In the genomic region with DNA sequence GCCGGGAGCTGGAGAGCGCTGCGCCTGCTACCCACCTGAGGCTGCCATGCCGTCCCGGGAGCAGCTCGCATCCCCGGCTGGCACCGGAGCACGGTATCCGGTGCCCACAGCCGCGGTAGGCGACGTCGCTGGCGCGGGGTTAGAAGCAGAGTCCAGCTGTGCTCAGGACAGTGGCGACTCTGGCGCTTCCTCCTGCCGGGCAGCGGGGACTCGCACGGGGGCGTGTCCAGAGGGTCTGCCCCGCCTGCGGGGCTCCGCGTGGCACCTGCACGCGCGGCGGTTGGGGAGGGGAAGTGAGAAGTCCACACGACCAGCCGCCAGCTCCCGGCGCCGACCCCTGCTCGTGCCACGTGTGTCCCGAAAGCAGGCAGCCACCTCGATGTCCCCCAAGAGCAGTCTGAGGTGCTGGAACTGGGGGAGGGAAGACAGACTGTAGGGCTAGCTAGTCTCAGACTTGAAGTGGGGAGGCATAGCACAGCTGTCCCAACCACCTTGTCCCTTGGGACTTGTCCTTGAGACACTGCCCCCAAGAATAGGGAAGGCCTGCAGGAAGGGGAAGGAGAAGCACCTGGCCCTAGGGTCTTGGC, we compare ENCODE assay signal across 8 mouse cellular contexts. TPM values are rescaled to one million over a fixed set of nuclear protein-coding genes. Genes with fewer than 3 reads are reported as not detected.
DNase-seq lines count a peak whose midpoint lies in the region; ATAC-seq and TF ChIP-seq lines count a peak whose summit lies in the region.

Pik3ap1 (minus strand) TSS at position 181 of the 587 bp plus-strand sequence.

- no peak for TF ChIP-seq EP300 in heart, adult 2 months (IDR thresholded peaks at IDR 0.05; ENCODE audit: insufficient read depth, low read depth, low read length)

- peaks cover 2% of the 10 kb centered on the region; the same call in 1 of the 2 replicates for H3K4me1 ChIP-seq in brown adipose tissue, adult 24 weeks (ENCODE audit: control insufficient read depth, insufficient read depth, insufficient read length, low read length)
- peaks cover 3% of the 10 kb centered on the region for H3K4me1 ChIP-seq in heart, adult 2 months (ENCODE audit: control insufficient read depth, insufficient read depth, low read length)
- H3K4me1 ChIP-seq in kidney, adult 2 months (ENCODE audit: control insufficient read depth, insufficient read depth, low read length) = no peaks in the 10 kb centered on the region
- peaks cover 15% of the 10 kb centered on the region for H3K4me1 ChIP-seq in lung, embryonic 16.5 days (replicated peaks; ENCODE audit: control insufficient read depth, insufficient read depth, low read length)

- WGBS in heart, adult 2 months = under 1% methylated on average over 41 of the region's 41 CpGs
- under 1% methylated on average over 41 of the region's 41 CpGs for WGBS in kidney, adult 2 months
- under 1% methylated on average over 41 of the region's 41 CpGs for WGBS in lung, embryonic 16.5 days

- no peak for TF ChIP-seq CTCF in heart, adult 2 months (IDR thresholded peaks at IDR 0.05)
- no peak for TF ChIP-seq CTCF in kidney, adult 2 months (conservative IDR thresholded peaks at IDR 0.05; ENCODE audit: insufficient read depth, insufficient read length, low read depth, low read length)

- H3K27me3 ChIP-seq in heart, adult 2 months (ENCODE audit: control insufficient read depth, insufficient read depth, low read length) = peaks cover 7% of the 10 kb centered on the region; the same call in 1 of the 2 replicates
- no peaks in the 10 kb centered on the region for H3K27me3 ChIP-seq in kidney, adult 2 months (replicated peaks; ENCODE audit: control insufficient read depth, insufficient read depth, low read length)
- H3K27me3 ChIP-seq in lung, embryonic 16.5 days (ENCODE audit: control insufficient read depth, insufficient read depth, low read depth, low read length) = no peaks in the 10 kb centered on the region; the same call in 1 of the 2 replicates

- no peak within 1 kb of the TSS; the same call in 1 of the 2 replicates for H3K27ac ChIP-seq in brown adipose tissue, adult 24 weeks (replicated peaks; ENCODE audit: low read depth, low read length)
- peak within 1 kb of the TSS; percentile 40 for H3K27ac ChIP-seq in heart, adult 2 months
- no peak within 1 kb of the TSS for H3K27ac ChIP-seq in kidney, adult 2 months (ENCODE audit: insufficient read depth, low read depth, low read length)
- H3K27ac ChIP-seq in lung, embryonic 16.5 days (ENCODE audit: low read length) = no peak within 1 kb of the TSS

- DNase-seq in ovary, adult 18-20 months (ENCODE audit: low spot score) = peak; percentile 20
- no peak for DNase-seq in ovary, postnatal 10 days (ENCODE audit: low spot score)
- DNase-seq in heart, adult 2 months = peak; percentile 61 to 72
- DNase-seq in kidney, adult 2 months = peak; percentile 31
- no peak for DNase-seq in cerebellum, adult 9-10 months

- no peaks in the 10 kb centered on the region for H3K79me2 ChIP-seq in heart, adult 2 months (replicated peaks; ENCODE audit: control insufficient read depth, insufficient read depth, low read length)

- intact Hi-C loops in heart, adult 2 months (cut with DNase I) = loop anchor here (5.0 kb wide), 1 partner anchor 68 kb away; no protein-coding TSS in a partner anchor

- peak within 1 kb of the TSS; percentile 50 for H3K4me3 ChIP-seq in brown adipose tissue, adult 24 weeks (ENCODE audit: insufficient read depth, low read depth, low read length)
- peak within 1 kb of the TSS; percentile 41 for H3K4me3 ChIP-seq in heart, adult 2 months
- H3K4me3 ChIP-seq in kidney, adult 2 months (ENCODE audit: insufficient read depth, low read depth, low read length) = peak within 1 kb of the TSS; percentile 44
- peak within 1 kb of the TSS; percentile 56 for H3K4me3 ChIP-seq in lung, embryonic 16.5 days (ENCODE audit: low read length)

- H3K9me3 ChIP-seq in lung, embryonic 16.5 days (ENCODE audit: control insufficient read depth, low read length) = no peaks in the 10 kb centered on the region

- H3K4me2 ChIP-seq in lung, embryonic 16.5 days (ENCODE audit: low read depth, low read length) = peak within 1 kb of the TSS; percentile 90

- H3K36me3 ChIP-seq in heart, adult 2 months (ENCODE audit: control insufficient read depth, insufficient read depth, low read length) = no peaks in the 10 kb centered on the region
- H3K36me3 ChIP-seq in kidney, adult 2 months (ENCODE audit: control insufficient read depth, insufficient read depth, low read length) = no peaks in the 10 kb centered on the region
- H3K36me3 ChIP-seq in lung, embryonic 16.5 days (ENCODE audit: control insufficient read depth, insufficient read depth, low read length) = no peaks in the 10 kb centered on the region

- peak within 1 kb of the TSS; percentile 54 for H3K9ac ChIP-seq in heart, adult 2 months (ENCODE audit: low read depth, low read length)
- H3K9ac ChIP-seq in lung, embryonic 16.5 days (ENCODE audit: low read length) = peak within 1 kb of the TSS; percentile 59

- TF ChIP-seq POLR2A in heart, adult 2 months (IDR thresholded peaks at IDR 0.05; ENCODE audit: insufficient read depth, low read depth, low read length) = no peak
- TF ChIP-seq POLR2A in kidney, adult 2 months (IDR thresholded peaks at IDR 0.05; ENCODE audit: low read depth, low read length) = no peak

- peak; percentile 73 for ATAC-seq in lung, embryonic 16.5 days (ENCODE audit: low read depth)
- ATAC-seq in neutrophil, adult 5-6 weeks (ENCODE audit: extremely low read depth, insufficient number of reproducible peaks, low FRiP score, poor library complexity, severe bottlenecking) = peak; percentile 55

RNA-seq across cellular contexts. Expression of gene Pik3ap1, which starts in this region (rescaled TPM):
- 1.4 and 3.3 TPM in 2 replicates for polyA plus RNA-seq in brown adipose tissue, adult 24 weeks (2012; ENCODE audit: insufficient read depth, insufficient read length, missing spikeins)
- total RNA-seq in heart, adult 2 months (2021) = 1 to 10 TPM; 1.3 to 2.0 TPM
- polyA plus RNA-seq in heart, adult 2 months (2012; rRNA removed) = 1.9 and 2.0 TPM in 2 replicates
- polyA plus RNA-seq in kidney, adult 2 months (2012; rRNA removed) = 1.3 and 2.9 TPM in 2 replicates
- polyA plus RNA-seq in lung, embryonic 16.5 days (2015; fragmentation: Nextera tagmentation; extraction: Ambion mirVana) = 3.1 and 4.1 TPM in 2 replicates
- total RNA-seq in neutrophil, adult 5-6 weeks (2017) = 103 and 110 TPM in 2 replicates

Comparison
In these comparisons a context has a peak if more than half of its experiments do, and no peak if none do; other contexts are left out.
1. RNA of gene Pik3ap1 (total RNA-seq): 103 to 110 TPM in neutrophil, adult 5-6 weeks; 1.3 to 2.0 TPM in heart, adult 2 months; every median in the first group is over 10 times any median in the second.
2. DNase-seq: peak in ovary, adult 18-20 months (single experiment), heart, adult 2 months (2 of 2) and kidney, adult 2 months (single experiment); none in ovary, postnatal 10 days (single experiment) and cerebellum, adult 9-10 months (single experiment).
3. Peak in every context shown above with its lines, with median percentiles within 50 percentile points of each other: H3K4me3 ChIP-seq.